Mouse (Mus musculus): Measurements from ENCODE around the gene Qpct. TPM values are rescaled to one million over a fixed set of nuclear protein-coding genes. Genes with fewer than 3 reads are reported as not detected.

The Qpct gene
- total and polyA plus RNA-seq, 3 experiments = not detected

GRCm38 (mm10) chr17:79120269-79120668 lies 68.6 kb downstream of the Qpct start:
- Histone ChIP-seq H3K27me3 (ENCODE audit: control insufficient read depth in 1 of 2, insufficient read depth in 2 of 2, low read length in 2 of 2) (no peaks in the 10 kb centered on the region), H3K4me3 (ENCODE audit: control insufficient read depth in 1 of 2, insufficient read depth in 1 of 2, low read depth in 2 of 2, low read length in 2 of 2) (no peak overlapping the region), H3K36me3 (ENCODE audit: control insufficient read depth in 1 of 2, insufficient read depth in 2 of 2, low read length in 2 of 2) (no peaks in the 10 kb centered on the region), H3K27ac (ENCODE audit: control insufficient read depth, low read depth, low read length) (no peak overlapping the region), H3K79me2 (ENCODE audit: control insufficient read depth, insufficient read depth, low read length, poor library complexity) (no peaks in the 10 kb centered on the region), H3K9ac (ENCODE audit: control insufficient read depth, low read depth, low read length, poor library complexity, severe bottlenecking) (no peak overlapping the region), H3K9me3 (replicated peaks; ENCODE audit: insufficient read depth, low read length) (no peaks in the 10 kb centered on the region), H3K4me1 (ENCODE audit: control insufficient read depth in 1 of 2, insufficient read depth in 2 of 2, low read length in 2 of 2) (no peaks in the 10 kb centered on the region)
- TF ChIP-seq ZKSCAN1 (IDR thresholded peaks at IDR 0.05; ENCODE audit: low read depth, low read length) (no peak), SMC3 (IDR thresholded peaks at IDR 0.05; ENCODE audit: low read depth, low read length) (no peak), MEF2A (IDR thresholded peaks at IDR 0.05; ENCODE audit: extremely low read depth, insufficient replicate concordance, low read depth, low read length, poor library complexity, severe bottlenecking) (no peak), ZNF384 (IDR thresholded peaks at IDR 0.05; ENCODE audit: low read depth, low read length) (no peak), POLR2AphosphoS2 (IDR thresholded peaks at IDR 0.05; ENCODE audit: low read length) (no peak), ZC3H11A (IDR thresholded peaks at IDR 0.05; ENCODE audit: low read depth, low read length) (no peak), EP300 (IDR thresholded peaks at IDR 0.05; ENCODE audit: low read depth in 1 of 2, low read length in 2 of 2) (no peak), MYB (IDR thresholded peaks at IDR 0.05; ENCODE audit: low read depth, low read length) (no peak), MAX (IDR thresholded peaks at IDR 0.05; ENCODE audit: low read length) (no peak), RAD21 (IDR thresholded peaks at IDR 0.05; ENCODE audit: low read depth, low read length) (no peak), MXI1 (IDR thresholded peaks at IDR 0.05; ENCODE audit: low read depth, low read length) (no peak), JUND (IDR thresholded peaks at IDR 0.05; ENCODE audit: low read depth, low read length) (no peak), TAL1 (IDR thresholded peaks at IDR 0.05; ENCODE audit: low read length) (no peak), E2F4 (IDR thresholded peaks at IDR 0.05; ENCODE audit: borderline replicate concordance, low read depth, low read length) (no peak), TBP (IDR thresholded peaks at IDR 0.05; ENCODE audit: low read depth, low read length) (no peak)
- no peak for DNase-seq (ENCODE audit: low read depth, low spot score)

GRCm38 (mm10) chr17:79133740-79134139 lies 82.0 kb downstream of the Qpct start:
- no peaks in the 10 kb centered on the region for H3K79me2 ChIP-seq (ENCODE audit: control insufficient read depth, insufficient read depth, low read length, poor library complexity)
- no peaks in the 10 kb centered on the region for H3K4me1 ChIP-seq (ENCODE audit: control insufficient read depth in 1 of 2, insufficient read depth in 2 of 2, low read length in 2 of 2)
- TF ChIP-seq BHLHE40 (IDR thresholded peaks at IDR 0.05; ENCODE audit: borderline replicate concordance, low read depth, low read length) (no peak), MAFK (IDR thresholded peaks at IDR 0.05; ENCODE audit: borderline replicate concordance, low read depth, low read length) (no peak), MYC (IDR thresholded peaks at IDR 0.05; ENCODE audit: low read depth, low read length) (no peak), POLR2AphosphoS5 (IDR thresholded peaks at IDR 0.05; ENCODE audit: borderline replicate concordance, low read depth, low read length) (no peak), ZNF384 (IDR thresholded peaks at IDR 0.05; ENCODE audit: low read depth, low read length) (no peak), MAZ (IDR thresholded peaks at IDR 0.05; ENCODE audit: low read depth, low read length) (no peak), HCFC1 (IDR thresholded peaks at IDR 0.05; ENCODE audit: low read depth, low read length) (no peak), TAL1 (IDR thresholded peaks at IDR 0.05; ENCODE audit: low read length) (no peak), MYB (IDR thresholded peaks at IDR 0.05; ENCODE audit: low read depth, low read length) (no peak), NRF1 (IDR thresholded peaks at IDR 0.05; ENCODE audit: insufficient read depth, low read depth, low read length, poor library complexity, severe bottlenecking) (no peak), MAX (IDR thresholded peaks at IDR 0.05; ENCODE audit: low read length) (no peak), ZC3H11A (IDR thresholded peaks at IDR 0.05; ENCODE audit: low read depth, low read length) (no peak), TBP (IDR thresholded peaks at IDR 0.05; ENCODE audit: low read depth, low read length) (no peak), POLR2A (IDR thresholded peaks at IDR 0.05; ENCODE audit: control insufficient read depth in 1 of 2, insufficient read depth in 1 of 2, low read depth in 1 of 2, low read length in 2 of 2, poor library complexity in 1 of 2) (no peak), E2F4 (IDR thresholded peaks at IDR 0.05; ENCODE audit: borderline replicate concordance, low read depth, low read length) (no peak), TCF12 (IDR thresholded peaks at IDR 0.05; ENCODE audit: low read depth, low read length) (no peak)
- no peak overlapping the region for H3K9ac ChIP-seq (ENCODE audit: control insufficient read depth, low read depth, low read length, poor library complexity, severe bottlenecking)
- DNase-seq (ENCODE audit: low read depth, low spot score) = no peak
- no peaks in the 10 kb centered on the region for H3K36me3 ChIP-seq (ENCODE audit: control insufficient read depth in 1 of 2, insufficient read depth in 2 of 2, low read length in 2 of 2)
- H3K27ac ChIP-seq (ENCODE audit: control insufficient read depth, low read depth, low read length) = no peak overlapping the region
- no peak overlapping the region for H3K4me3 ChIP-seq (ENCODE audit: control insufficient read depth in 1 of 2, insufficient read depth in 1 of 2, low read depth in 2 of 2, low read length in 2 of 2)
- H3K9me3 ChIP-seq (replicated peaks; ENCODE audit: insufficient read depth, low read length) = no peaks in the 10 kb centered on the region
- no peaks in the 10 kb centered on the region for H3K27me3 ChIP-seq (ENCODE audit: control insufficient read depth in 1 of 2, insufficient read depth in 2 of 2, low read length in 2 of 2)
